Mouse (Mus musculus): ENCODE results near the gene Cwf19l1.
"Not testable (repeated sequence)": the region's sequence is repeated elsewhere in the genome, so short reads cannot be mapped to it uniquely, and the experiment has no call there.

The Cwf19l1 gene

DNA sequence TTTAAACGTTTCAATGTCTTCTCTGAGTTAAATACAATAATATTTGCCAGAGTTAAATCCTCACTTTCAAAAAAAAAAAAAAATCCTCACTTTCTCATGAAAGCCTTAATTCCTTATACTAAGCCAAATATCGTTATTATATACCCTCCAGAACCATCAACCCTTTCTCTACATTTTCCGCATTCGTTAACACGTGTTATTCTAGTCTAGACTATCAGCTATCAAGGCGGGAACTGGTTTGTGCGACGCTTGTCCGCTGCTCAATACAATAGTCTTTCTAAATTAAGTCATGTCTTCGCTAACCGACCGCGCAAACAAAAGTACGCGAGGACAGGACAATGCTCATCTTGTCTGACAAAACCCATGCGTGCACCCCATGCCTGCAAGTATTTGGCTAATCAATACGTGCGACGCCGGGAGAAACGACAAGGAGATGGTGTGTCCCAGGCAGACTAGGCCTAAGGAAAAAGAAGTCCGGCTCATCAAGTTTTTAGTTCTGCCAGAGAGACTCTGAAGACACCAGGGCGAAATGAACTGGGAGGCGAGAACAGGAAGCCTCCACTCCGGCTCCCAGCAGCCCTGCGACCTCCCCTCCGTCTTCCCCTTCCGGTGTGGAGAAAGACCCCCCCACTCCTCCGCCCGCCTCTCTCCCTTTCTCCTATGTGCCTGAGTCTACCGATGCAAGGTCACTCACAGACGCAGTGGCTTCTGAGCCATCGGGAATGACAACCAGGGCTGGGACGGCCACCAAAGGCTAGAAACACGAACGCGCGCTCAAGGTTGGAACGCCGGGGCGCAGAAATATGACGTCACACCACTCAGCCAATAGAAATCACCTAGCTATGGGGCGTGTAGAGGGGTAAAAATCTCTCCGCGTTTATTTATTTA is at the start of gene Cwf19l1:
Gene Cwf19l1 (minus strand): TSS at position 805 of the 888 bp plus-strand sequence.
- DNase-seq (ENCODE audit: low read depth), result peak; percentile 52

- no peak for DNase-seq (ENCODE audit: low read depth)
Measured at GRCm38 (mm10) chr19:44183968-44184367, 48.3 kb upstream of the Cwf19l1 start.

- no peak for DNase-seq (ENCODE audit: low read depth)
Measured at GRCm38 (mm10) chr19:44180502-44180901, 44.8 kb upstream of the Cwf19l1 start.

GRCm38 (mm10) chr19:44176741-44177140 is 41.1 kb upstream of the Cwf19l1 start:
- DNase-seq (ENCODE audit: low read depth), result no peak

DNA sequence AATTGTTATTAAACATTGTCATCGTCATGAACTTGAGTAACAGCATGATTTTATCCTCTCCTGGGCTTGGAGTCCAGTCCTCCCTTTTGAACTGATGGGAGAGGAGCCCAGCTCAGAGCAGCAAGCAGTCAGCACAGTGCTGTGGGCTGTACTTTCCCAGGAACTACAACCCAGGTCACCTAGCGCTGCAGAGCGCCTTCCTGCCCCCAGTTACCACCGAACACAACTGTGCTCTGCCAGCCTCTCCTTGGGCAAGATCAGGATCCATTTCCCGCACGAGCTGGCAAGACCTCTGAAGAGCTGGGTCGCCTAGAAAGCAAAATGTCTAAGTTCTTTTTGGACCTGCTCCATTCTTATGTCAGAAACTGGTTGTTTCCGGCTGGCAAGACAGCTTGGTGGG is 39.2 kb upstream of the Cwf19l1 start:
- peak; percentile 17 for DNase-seq (ENCODE audit: low read depth)

- no peak for DNase-seq (ENCODE audit: low read depth)
Measured at GRCm38 (mm10) chr19:44161515-44161914, 25.8 kb upstream of the Cwf19l1 start.

- DNase-seq (ENCODE audit: low read depth), result no peak
Measured at GRCm38 (mm10) chr19:44159386-44159785, 23.7 kb upstream of the Cwf19l1 start.

DNA sequence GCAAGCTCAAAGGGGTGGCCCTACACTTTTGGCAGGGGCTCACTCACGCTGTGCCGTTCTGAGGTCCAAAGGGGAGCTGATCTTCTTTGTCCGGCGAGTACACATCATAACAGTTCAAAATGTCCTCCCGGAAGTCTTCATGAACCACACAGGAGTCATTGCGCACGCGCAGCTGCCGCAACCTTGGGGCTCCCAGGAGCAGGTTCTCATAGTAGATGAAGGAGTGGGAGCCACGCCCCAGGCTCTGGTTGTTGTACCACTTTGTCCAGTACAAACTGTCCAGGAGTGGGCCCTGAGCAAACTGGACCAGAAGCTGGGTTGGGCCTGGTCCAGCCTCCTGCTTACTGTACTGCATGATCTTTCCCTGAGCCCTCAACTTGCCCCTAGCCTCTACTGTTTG is 21.3 kb upstream of the Cwf19l1 start:
- DNase-seq (ENCODE audit: low read depth), result no peak

- no peak for DNase-seq (ENCODE audit: low read depth)
Measured at GRCm38 (mm10) chr19:44153781-44154180, 18.1 kb upstream of the Cwf19l1 start.

GRCm38 (mm10) chr19:44148991-44149390 is 13.3 kb upstream of the Cwf19l1 start:
- no peak for DNase-seq (ENCODE audit: low read depth)

DNA sequence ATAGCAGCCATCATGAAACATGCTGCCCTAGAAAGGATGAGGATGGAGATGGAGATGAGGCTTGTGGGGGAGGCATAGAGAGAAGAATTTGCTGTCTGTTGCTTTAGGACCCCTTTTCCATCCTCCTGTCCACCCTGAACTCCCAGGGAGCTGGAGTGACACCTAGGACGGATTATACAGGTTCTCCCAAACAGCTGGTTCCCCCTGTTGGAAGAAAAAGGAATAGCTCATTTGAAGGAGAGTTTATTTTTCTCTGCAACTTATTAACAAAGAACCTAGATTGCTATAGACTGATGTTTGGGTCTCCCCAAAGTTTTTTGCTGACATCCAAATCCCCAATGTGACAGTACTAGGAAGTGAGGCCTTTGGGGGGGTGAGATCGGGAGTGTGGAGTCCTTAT is 12.7 kb upstream of the Cwf19l1 start:
- DNase-seq (ENCODE audit: low read depth), result no peak

GRCm38 (mm10) chr19:44146951-44147350 is 11.3 kb upstream of the Cwf19l1 start:
- no peak for DNase-seq (ENCODE audit: low read depth)

DNA sequence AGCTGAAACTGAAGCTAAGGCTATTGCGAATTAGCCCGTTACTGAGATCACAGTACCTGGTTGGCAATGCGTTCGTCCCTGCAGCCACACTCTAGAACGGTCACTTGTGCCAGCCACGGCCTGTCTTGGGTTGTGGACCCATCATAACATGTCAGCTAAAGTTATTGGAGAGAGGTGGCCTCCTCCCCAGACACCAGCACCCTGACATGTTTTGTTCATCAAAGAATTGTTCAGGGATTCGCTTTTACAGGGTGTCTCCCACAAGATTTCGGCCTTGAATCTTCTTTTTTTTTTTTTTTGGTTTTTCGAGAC is 10.8 kb upstream of the Cwf19l1 start:
- no peak for DNase-seq (ENCODE audit: low read depth)

- peak; percentile 68 for DNase-seq (ENCODE audit: low read depth)
Measured at GRCm38 (mm10) chr19:44145702-44146567, 10.3 kb upstream of the Cwf19l1 start, which contains the start of gene Bloc1s2. TSS of gene Bloc1s2 (minus strand) at chr19:44146446.

GRCm38 (mm10) chr19:44144366-44144765 is 8.7 kb upstream of the Cwf19l1 start:
- DNase-seq (ENCODE audit: low read depth), result no peak

DNA sequence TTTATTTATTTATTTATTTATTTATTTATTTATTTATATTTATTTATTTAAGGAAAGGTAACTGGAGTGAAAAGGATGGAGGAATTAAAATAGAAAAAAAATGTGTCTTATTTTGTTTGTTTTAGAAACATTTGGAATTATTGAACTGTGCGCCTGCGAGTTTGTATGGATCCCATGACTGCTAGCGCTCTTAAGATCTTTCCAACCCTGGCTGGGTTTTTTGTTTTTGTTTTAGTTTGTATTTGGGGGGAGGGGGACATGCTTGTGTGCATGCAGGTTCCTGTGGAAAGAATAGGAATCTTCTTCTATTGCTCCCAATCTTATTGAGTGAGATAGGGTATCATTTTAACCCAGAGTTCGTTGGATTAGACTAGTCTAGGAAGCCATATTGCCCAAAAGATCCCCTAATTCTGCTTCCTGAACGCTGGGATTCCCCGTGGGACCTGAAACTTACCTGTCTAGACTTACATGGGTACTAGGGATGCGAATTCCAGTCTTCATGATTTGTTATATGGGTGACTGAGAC is 347 bp upstream of the Cwf19l1 start:
- no peak for DNase-seq (ENCODE audit: low read depth)

DNA sequence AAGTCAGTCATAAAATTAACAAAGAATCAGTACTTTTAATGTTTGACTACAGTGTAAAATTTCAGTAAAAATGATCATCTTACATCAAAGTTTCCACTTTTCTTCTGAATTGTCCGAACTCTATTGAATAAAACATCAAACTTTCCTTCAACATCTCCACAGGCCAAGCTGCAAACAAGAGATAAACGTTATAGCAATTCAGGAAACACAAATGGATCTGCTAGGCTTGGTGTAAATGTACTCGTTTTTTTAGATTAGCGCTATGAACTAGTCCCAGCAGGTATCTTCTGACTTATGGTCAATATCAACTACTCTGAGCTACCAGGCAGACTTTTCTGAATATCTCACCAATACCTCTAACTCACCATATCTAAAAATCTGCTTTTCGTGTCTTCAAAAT is 2.8 kb downstream of the Cwf19l1 start:
- no peak for DNase-seq (ENCODE audit: low read depth)

GRCm38 (mm10) chr19:44128560-44128959 is 7.1 kb downstream of the Cwf19l1 start:
- DNase-seq (ENCODE audit: low read depth), result no peak

DNA sequence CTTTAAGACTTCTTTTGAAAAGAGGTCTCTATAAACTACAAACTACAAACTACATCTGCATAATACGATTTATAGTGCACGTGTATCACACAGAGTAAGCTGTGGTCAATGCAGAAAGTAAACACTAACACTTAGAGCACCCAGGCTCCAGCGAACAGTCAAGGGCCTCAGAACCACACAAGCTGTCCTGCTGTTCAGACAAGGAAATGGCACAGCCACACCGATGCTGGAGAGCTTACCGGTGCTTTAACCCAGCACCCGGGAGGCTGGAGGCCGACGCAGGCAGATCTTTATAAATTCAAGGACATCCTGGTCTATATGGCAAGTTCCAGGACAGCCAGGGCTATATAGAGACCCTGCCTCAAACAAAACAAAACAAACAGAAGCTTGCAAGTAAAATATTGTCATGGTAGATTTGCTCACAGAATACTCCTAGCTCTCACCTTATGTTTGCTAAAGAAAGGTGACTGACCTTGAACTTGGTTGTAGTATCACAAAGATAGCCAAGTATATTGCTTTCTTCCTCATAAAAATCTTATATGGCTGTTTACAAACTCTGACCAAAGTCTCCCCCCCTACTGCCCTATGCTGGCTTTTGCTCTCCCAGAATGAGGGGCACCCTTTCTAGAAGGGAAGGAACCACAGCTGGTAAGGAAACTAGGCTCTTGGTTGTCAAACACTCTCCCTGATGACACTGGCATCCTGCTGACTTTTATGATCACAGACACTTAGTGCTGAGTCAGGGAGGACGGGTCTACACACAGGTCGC is 7.8 kb downstream of the Cwf19l1 start:
- DNase-seq (ENCODE audit: low read depth), result no peak

GRCm38 (mm10) chr19:44121137-44121536 is 14.5 kb downstream of the Cwf19l1 start:
- DNase-seq (ENCODE audit: low read depth), result no peak

GRCm38 (mm10) chr19:44120686-44121085 is 15.0 kb downstream of the Cwf19l1 start:
- DNase-seq (ENCODE audit: low read depth), result not testable (repeated sequence)

- no peak for DNase-seq (ENCODE audit: low read depth)
Measured at GRCm38 (mm10) chr19:44117793-44118192, 17.9 kb downstream of the Cwf19l1 start.

Measured in fibroblast of lung, adult 2 months (primary cell).